Mouse (Mus musculus) liver, embryonic 11.5 days (tissue): ENCODE results near the gene Myo1b. TPM values are rescaled to one million over a fixed set of nuclear protein-coding genes. Genes with fewer than 3 reads are reported as not detected.

Experiments
- ATAC-seq: fragments of 200-750 bp; cut with Nextera tagmentation; replicated peaks from 2 replicates; pipeline ENCODE4 v1.8.0; 2017; ENCODE audit warnings: moderate number of reproducible peaks, mild to moderate bottlenecking, moderate TSS enrichment, moderate library complexity; ENCODE audit not compliant: low FRiP score
- DNase-seq: peaks from one replicate; pipeline ENCODE4 v3.0.0-alpha.2; 2017; ENCODE audit warnings: low spot score
- H3K27ac ChIP-seq: fragments of 300-500 bp; sonication (generic); 2 replicates; pipeline ENCODE4 v1.5.1; 2014; ENCODE audit warnings: mild to moderate bottlenecking, low read depth, low read length, control low read depth
- H3K27me3 ChIP-seq: fragments of 300-500 bp; sonication (generic); replicated peaks from 2 replicates; pipeline ENCODE4 v1.6.1; 2014; ENCODE audit warnings: low read length, mixed read lengths; ENCODE audit not compliant: control insufficient read depth, insufficient read depth
- H3K36me3 ChIP-seq: fragments of 300-500 bp; sonication (generic); 2 replicates; pipeline ENCODE4 v1.6.1; 2014; ENCODE audit warnings: mild to moderate bottlenecking, low read length, moderate library complexity, mixed read lengths; ENCODE audit not compliant: control insufficient read depth, insufficient read depth
- H3K4me1 ChIP-seq: fragments of 300-500 bp; sonication (generic); replicated peaks from 2 replicates; pipeline ENCODE4 v1.6.1; 2014; ENCODE audit warnings: low read length, mixed read lengths; ENCODE audit not compliant: control insufficient read depth, insufficient read depth
- H3K4me2 ChIP-seq: fragments of 300-500 bp; sonication (generic); 2 replicates; pipeline ENCODE4 v1.6.1; 2014; ENCODE audit warnings: mild to moderate bottlenecking, control low read depth, moderate library complexity
- H3K4me3 ChIP-seq: fragments of 300-500 bp; sonication (generic); 2 replicates; pipeline ENCODE4 v1.5.1; 2014; ENCODE audit warnings: low read depth, low read length, control low read depth
- H3K9ac ChIP-seq: fragments of 300-500 bp; sonication (generic); 2 replicates; pipeline ENCODE4 v1.6.1; 2014; ENCODE audit warnings: low read depth, low read length, control low read depth
- H3K9me3 ChIP-seq: fragments of 300-500 bp; sonication (generic); 2 replicates; pipeline ENCODE4 v1.6.1; 2016; ENCODE audit warnings: low read length, inconsistent platforms, mixed read lengths; ENCODE audit not compliant: control insufficient read depth
- WGBS: fragments of 180-500 bp; shearing (Covaris S2); extraction: QIAGEN DNeasy Blood & Tissue Kit; methylation state at CpG from one replicate; pipeline ENCODE4 v1.1.7; 2014; 5-methylcytosine and 5-hydroxymethylcytosine counted together
- polyA plus RNA-seq: library from polyadenylated mRNA; unstranded; fragments of >200 nt; fragmentation: Nextera tagmentation; extraction: Ambion mirVana; gene quantifications from 2 replicates; pipeline ENCODE4 v1.2.1, GENCODE M21; 2014

Myo1b gene
- polyA plus RNA-seq, 1 experiment from 2014 or later = 26.4 TPM

- ATAC-seq (no peak), DNase-seq (no peak)
- no peaks in the 10 kb centered on the region for H3K9me3 ChIP-seq
- H3K27me3 ChIP-seq = no peaks in the 10 kb centered on the region
- H3K27ac ChIP-seq = no peak overlapping the region
- H3K4me1 ChIP-seq = 0 out of 2 replicates have a peak, but pooled peaks cover 4% of the 10 kb centered on the region
- no peaks in the 10 kb centered on the region for H3K36me3 ChIP-seq
- no peak overlapping the region for H3K4me3 ChIP-seq
- no peak overlapping the region; the same call in 1 of the 2 replicates for H3K4me2 ChIP-seq
- 26% methylated on average over 12 of the region's 12 CpGs for WGBS
- no peak overlapping the region for H3K9ac ChIP-seq
Measured at GRCm38 (mm10) chr1:51747494-51747893, 168.4 kb downstream of the Myo1b start.

GRCm38 (mm10) chr1:51746711-51747240, 169.1 kb downstream of the Myo1b start:
- DNase-seq (no peak), ATAC-seq (no peak)
- 0 out of 2 replicates have a peak, but pooled peaks cover 4% of the 10 kb centered on the region for H3K4me1 ChIP-seq
- no peak overlapping the region for H3K27ac ChIP-seq
- no peaks in the 10 kb centered on the region for H3K9me3 ChIP-seq
- H3K9ac ChIP-seq = no peak overlapping the region
- 91% methylated on average over 15 of the region's 15 CpGs for WGBS
- no peak overlapping the region for H3K4me3 ChIP-seq
- H3K4me2 ChIP-seq = no peak overlapping the region
- no peaks in the 10 kb centered on the region for H3K27me3 ChIP-seq
- no peaks in the 10 kb centered on the region for H3K36me3 ChIP-seq

GRCm38 (mm10) chr1:51743756-51744425, 172.0 kb downstream of the Myo1b start:
- DNase-seq = no peak
- Histone ChIP-seq H3K27me3 (no peaks in the 10 kb centered on the region), H3K4me1 (0 out of 2 replicates have a peak, but pooled peaks cover 4% of the 10 kb centered on the region), H3K9me3 (no peaks in the 10 kb centered on the region), H3K4me3 (no peak overlapping the region), H3K27ac (no peak overlapping the region), H3K36me3 (no peaks in the 10 kb centered on the region), H3K4me2 (no peak overlapping the region), H3K9ac (no peak overlapping the region)
- WGBS = 88% methylated on average over 3 of the region's 3 CpGs
- no peak for ATAC-seq

GRCm38 (mm10) chr1:51742586-51742985, 173.3 kb downstream of the Myo1b start:
- ATAC-seq = no peak
- WGBS = 88% methylated on average over 1 of the region's 1 CpGs
- DNase-seq = no peak
- Histone ChIP-seq H3K27me3 (no peaks in the 10 kb centered on the region), H3K4me1 (0 out of 2 replicates have a peak, but pooled peaks cover 3% of the 10 kb centered on the region), H3K4me2 (no peak overlapping the region), H3K27ac (no peak overlapping the region), H3K36me3 (no peaks in the 10 kb centered on the region), H3K9ac (no peak overlapping the region), H3K4me3 (no peak overlapping the region), H3K9me3 (no peaks in the 10 kb centered on the region)

GRCm38 (mm10) chr1:51740626-51741231, 175.1 kb downstream of the Myo1b start:
- WGBS = 72% methylated on average over 10 of the region's 10 CpGs
- Histone ChIP-seq H3K36me3 (no peaks in the 10 kb centered on the region), H3K27ac (no peak overlapping the region), H3K4me2 (no peak overlapping the region), H3K9me3 (no peaks in the 10 kb centered on the region), H3K4me1 (no peaks in the 10 kb centered on the region), H3K27me3 (no peaks in the 10 kb centered on the region), H3K4me3 (no peak overlapping the region), H3K9ac (no peak overlapping the region)
- DNase-seq = no peak
- no peak for ATAC-seq

- H3K27me3 ChIP-seq = no peaks in the 10 kb centered on the region
Measured at GRCm38 (mm10) chr1:51739252-51739852, 176.5 kb downstream of the Myo1b start.

GRCm38 (mm10) chr1:51736822-51737221, 179.0 kb downstream of the Myo1b start:
- H3K36me3 ChIP-seq = no peaks in the 10 kb centered on the region
- no peak overlapping the region for H3K4me2 ChIP-seq
- no peaks in the 10 kb centered on the region for H3K9me3 ChIP-seq
- no peak for DNase-seq
- WGBS = 66% methylated on average over 2 of the region's 2 CpGs
- no peak overlapping the region for H3K9ac ChIP-seq
- H3K4me3 ChIP-seq = no peak overlapping the region
- no peak for ATAC-seq
- no peak overlapping the region for H3K27ac ChIP-seq
- no peaks in the 10 kb centered on the region for H3K4me1 ChIP-seq
- H3K27me3 ChIP-seq = no peaks in the 10 kb centered on the region

More at GRCm38 (mm10) chr1:51739252-51739852, 176.5 kb downstream of the Myo1b start:
- ATAC-seq (no peak), DNase-seq (no peak)
- Histone ChIP-seq H3K36me3 (no peaks in the 10 kb centered on the region), H3K4me2 (no peak overlapping the region), H3K4me3 (no peak overlapping the region), H3K9me3 (no peaks in the 10 kb centered on the region), H3K9ac (no peak overlapping the region), H3K27ac (no peak overlapping the region), H3K4me1 (no peaks in the 10 kb centered on the region)
- 79% methylated on average over 5 of the region's 5 CpGs for WGBS

- Histone ChIP-seq H3K36me3 (no peaks in the 10 kb centered on the region), H3K27me3 (no peaks in the 10 kb centered on the region), H3K4me3 (no peak overlapping the region), H3K4me2 (no peak overlapping the region), H3K4me1 (no peaks in the 10 kb centered on the region), H3K9ac (no peak overlapping the region), H3K27ac (no peak overlapping the region), H3K9me3 (no peaks in the 10 kb centered on the region)
- ATAC-seq (no peak), DNase-seq (no peak)
- WGBS = 77% methylated on average over 6 of the region's 6 CpGs
Measured at GRCm38 (mm10) chr1:51734721-51735120, 181.2 kb downstream of the Myo1b start.
